8 mouse cellular contexts compared by ENCODE assay signal in the genomic region with DNA sequence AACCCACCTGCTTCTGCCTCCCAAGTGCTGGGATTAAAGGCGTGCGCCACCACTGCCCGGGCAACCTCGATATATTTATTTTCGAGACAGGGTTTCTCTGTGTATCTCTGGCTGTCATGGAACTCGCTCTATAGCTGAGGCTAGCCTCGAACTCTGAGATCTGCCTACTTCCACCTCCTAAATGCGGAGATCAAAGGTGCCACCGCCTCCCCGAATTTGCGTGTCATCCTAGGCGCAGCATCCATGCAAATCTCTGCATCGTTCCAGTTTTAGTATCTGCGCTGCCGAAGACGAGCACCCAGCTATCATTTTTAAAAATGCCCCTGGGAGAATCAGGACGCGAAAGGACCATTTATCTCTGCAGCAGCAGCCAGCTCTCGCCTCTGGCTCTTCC. TPM values are rescaled to one million over a fixed set of nuclear protein-coding genes. Genes with fewer than 3 reads are reported as not detected.
DNase-seq lines count a peak whose midpoint lies in the region; ATAC-seq and TF ChIP-seq lines count a peak whose summit lies in the region.

No protein-coding gene starts in this region.

- H3K9me3 ChIP-seq in lung, postnatal 0 days (ENCODE audit: low read length), result no peaks in the 10 kb centered on the region
- no peaks in the 10 kb centered on the region for H3K9me3 ChIP-seq in forebrain, embryonic 13.5 days (replicated peaks)
- no peaks in the 10 kb centered on the region for H3K9me3 ChIP-seq in limb, embryonic 12.5 days

- H3K9ac ChIP-seq in lung, postnatal 0 days (replicated peaks; ENCODE audit: low read depth), result peak overlapping the region; percentile 62; the same call in 1 of the 2 replicates
- peak overlapping the region; percentile 99 for H3K9ac ChIP-seq in forebrain, embryonic 13.5 days
- H3K9ac ChIP-seq in limb, embryonic 12.5 days (replicated peaks), result peak overlapping the region; percentile 94; the same call in 1 of the 2 replicates

- no peaks in the 10 kb centered on the region for H3K27me3 ChIP-seq in lung, postnatal 0 days (replicated peaks; ENCODE audit: insufficient read depth, low read length)
- H3K27me3 ChIP-seq in forebrain, embryonic 13.5 days, result no peaks in the 10 kb centered on the region
- no peaks in the 10 kb centered on the region for H3K27me3 ChIP-seq in limb, embryonic 12.5 days

- peak overlapping the region; percentile 95 for H3K4me3 ChIP-seq in lung, postnatal 0 days (ENCODE audit: low read depth, low read length)
- peak overlapping the region; percentile 100 for H3K4me3 ChIP-seq in forebrain, embryonic 13.5 days
- H3K4me3 ChIP-seq in limb, embryonic 12.5 days (replicated peaks), result peak overlapping the region; percentile 99
- peak overlapping the region; percentile 60 for H3K4me3 ChIP-seq in olfactory bulb, adult 2 months (ENCODE audit: insufficient read depth, low read depth, low read length)

- H3K4me2 ChIP-seq in lung, postnatal 0 days (replicated peaks; ENCODE audit: low read depth, low read length), result peak overlapping the region; percentile 95
- peak overlapping the region; percentile 87 for H3K4me2 ChIP-seq in forebrain, embryonic 13.5 days
- H3K4me2 ChIP-seq in limb, embryonic 12.5 days, result peak overlapping the region; percentile 85

- no peak for TF ChIP-seq EP300 in lung, postnatal 0 days (IDR thresholded peaks at IDR 0.05)

- no peak for DNase-seq in lung, postnatal 0 days (ENCODE audit: low spot score)
- DNase-seq in lung, postnatal 36 days, result no peak
- no peak for DNase-seq in embryo, embryonic 10 days (ENCODE audit: low spot score)
- no peak for DNase-seq in right cerebral cortex, adult 2 months (ENCODE audit: low spot score in 2 of 2)

- TF ChIP-seq POLR2A in olfactory bulb, adult 2 months (IDR thresholded peaks at IDR 0.05; ENCODE audit: insufficient read depth, low read depth, low read length), result no peak

- TF ChIP-seq CTCF in lung, postnatal 0 days (IDR thresholded peaks at IDR 0.05), result no peak
- no peak for TF ChIP-seq CTCF in olfactory bulb, adult 2 months (IDR thresholded peaks at IDR 0.05; ENCODE audit: insufficient read depth, low read depth, low read length)

- no peak overlapping the region for H3K27ac ChIP-seq in lung, postnatal 0 days (ENCODE audit: low read length)
- H3K27ac ChIP-seq in forebrain, embryonic 13.5 days, result peak overlapping the region; percentile 88; the same call in 1 of the 2 replicates
- H3K27ac ChIP-seq in limb, embryonic 12.5 days, result no peak overlapping the region
- H3K27ac ChIP-seq in olfactory bulb, adult 2 months (ENCODE audit: insufficient read depth, low read depth, low read length), result no peak overlapping the region

- no peak for ATAC-seq in lung, postnatal 0 days
- peak; percentile 52 for ATAC-seq in forebrain, embryonic 13.5 days
- peak; percentile 14; the same call in 1 of the 2 replicates for ATAC-seq in limb, embryonic 12.5 days (ENCODE audit: insufficient number of reproducible peaks, insufficient read depth, low FRiP score, low TSS enrichment, low read depth)
- no peak for ATAC-seq in frontal cortex, adult (ENCODE audit: low TSS enrichment)

- H3K36me3 ChIP-seq in lung, postnatal 0 days (ENCODE audit: insufficient read depth, low read length), result no peaks in the 10 kb centered on the region
- peaks cover 24% of the 10 kb centered on the region for H3K36me3 ChIP-seq in forebrain, embryonic 13.5 days (ENCODE audit: poor library complexity, severe bottlenecking)
- peaks cover 24% of the 10 kb centered on the region for H3K36me3 ChIP-seq in limb, embryonic 12.5 days

- WGBS in lung, postnatal 0 days, result 20% methylated on average over 19 of the region's 19 CpGs
- 25% methylated on average over 19 of the region's 19 CpGs for WGBS in forebrain, embryonic 13.5 days
- 23% methylated on average over 19 of the region's 19 CpGs for WGBS in limb, embryonic 12.5 days
- WGBS in olfactory bulb, adult 2 months, result 17% methylated on average over 19 of the region's 19 CpGs

- no peaks in the 10 kb centered on the region; the same call in 1 of the 2 replicates for H3K4me1 ChIP-seq in lung, postnatal 0 days (ENCODE audit: insufficient read depth, low read depth, low read length)
- peaks cover 34% of the 10 kb centered on the region for H3K4me1 ChIP-seq in forebrain, embryonic 13.5 days
- peaks cover 24% of the 10 kb centered on the region for H3K4me1 ChIP-seq in limb, embryonic 12.5 days (replicated peaks)
- H3K4me1 ChIP-seq in olfactory bulb, adult 2 months (ENCODE audit: control insufficient read depth, insufficient read depth, low read length), result peaks cover 13% of the 10 kb centered on the region

RNA-seq across cellular contexts. Expression of gene Fbxo21, which starts 0.3 kb away (rescaled TPM):
- 18.8 and 19.8 TPM in 2 replicates for polyA plus RNA-seq in lung, postnatal 0 days (2015; fragmentation: Nextera tagmentation; extraction: Ambion mirVana)
- 141 and 154 TPM in 2 replicates for polyA plus RNA-seq in forebrain, embryonic 13.5 days (2015; fragmentation: Nextera tagmentation; extraction: Ambion mirVana)
- polyA plus RNA-seq in limb, embryonic 12.5 days (2016; fragmentation: Nextera tagmentation; extraction: Ambion mirVana), result 87.4 and 89.0 TPM in 2 replicates
- polyA plus RNA-seq in olfactory bulb, adult 2 months (2012; ENCODE audit: insufficient read depth, insufficient read length, low replicate concordance, missing spikeins), result not detected in 2 replicates

RNA-seq across cellular contexts. Expression of gene Tesc, which starts 51.3 kb away (rescaled TPM):
- 1.5 and 1.6 TPM in 2 replicates for polyA plus RNA-seq in lung, postnatal 0 days (2015; fragmentation: Nextera tagmentation; extraction: Ambion mirVana)
- polyA plus RNA-seq in forebrain, embryonic 13.5 days (2015; fragmentation: Nextera tagmentation; extraction: Ambion mirVana), result 4.5 and 5.2 TPM in 2 replicates
- polyA plus RNA-seq in limb, embryonic 12.5 days (2016; fragmentation: Nextera tagmentation; extraction: Ambion mirVana), result 0.49 and 0.74 TPM in 2 replicates
- not detected in 2 replicates for polyA plus RNA-seq in olfactory bulb, adult 2 months (2012; ENCODE audit: insufficient read depth, insufficient read length, low replicate concordance, missing spikeins)

Comparison
In these comparisons a context has a peak if more than half of its experiments do, and no peak if none do; other contexts are left out.
1. ATAC-seq: peak in forebrain, embryonic 13.5 days (single experiment) and limb, embryonic 12.5 days (single experiment); none in lung, postnatal 0 days (single experiment) and frontal cortex, adult (single experiment).
2. Peak in every context shown above with its lines, with median percentiles within 50 percentile points of each other: H3K4me2 ChIP-seq, H3K4me3 ChIP-seq and H3K9ac ChIP-seq.